Mouse (Mus musculus) spleen, embryonic (tissue): Measurements from ENCODE around the gene C5ar2.

Source experiments
- CTCF ChIA-PET: fragments of 350-600 bp; sonication (Branson Sonifier 250); formaldehyde crosslinking; loops from one replicate; lab custom pipeline; 2022; lab: Charles Lee

Gene C5ar2

GRCm38 (mm10) chr7:16204791-16205190 lies 39.2 kb downstream of the C5ar2 start:
- CTCF ChIA-PET: interaction anchor here (0.5 kb wide), 1 partner anchor 240 kb away, joined by 4 read pairs; no protein-coding TSS in a partner anchor

DNA sequence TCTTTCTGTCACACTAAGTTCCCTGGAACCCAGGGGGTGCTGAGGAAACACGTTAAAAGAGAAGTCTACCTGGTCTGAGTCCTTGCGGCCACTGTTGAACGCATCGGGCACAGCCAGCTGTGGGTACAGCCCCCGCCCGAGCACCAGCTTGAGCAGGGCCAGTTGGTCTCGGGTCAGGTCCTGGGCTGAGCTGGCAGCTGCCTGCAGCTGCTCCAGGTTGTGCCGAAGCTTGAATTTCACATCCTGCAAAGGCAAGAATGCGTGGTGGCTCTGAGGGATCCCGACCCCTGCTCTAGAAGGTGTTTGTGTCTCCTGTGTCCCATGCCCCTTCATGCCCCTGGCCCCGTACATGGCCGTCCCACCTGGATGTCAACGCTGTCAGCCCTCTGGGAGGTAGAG lies 40.5 kb downstream of the C5ar2 start:
- CTCF ChIA-PET: no interaction called here

GRCm38 (mm10) chr7:16202756-16203504 lies 41.0 kb downstream of the C5ar2 start:
- CTCF ChIA-PET: interaction anchor here (0.5 kb wide), 1 partner anchor 18 kb away, joined by 4 read pairs; no protein-coding TSS in a partner anchor

DNA sequence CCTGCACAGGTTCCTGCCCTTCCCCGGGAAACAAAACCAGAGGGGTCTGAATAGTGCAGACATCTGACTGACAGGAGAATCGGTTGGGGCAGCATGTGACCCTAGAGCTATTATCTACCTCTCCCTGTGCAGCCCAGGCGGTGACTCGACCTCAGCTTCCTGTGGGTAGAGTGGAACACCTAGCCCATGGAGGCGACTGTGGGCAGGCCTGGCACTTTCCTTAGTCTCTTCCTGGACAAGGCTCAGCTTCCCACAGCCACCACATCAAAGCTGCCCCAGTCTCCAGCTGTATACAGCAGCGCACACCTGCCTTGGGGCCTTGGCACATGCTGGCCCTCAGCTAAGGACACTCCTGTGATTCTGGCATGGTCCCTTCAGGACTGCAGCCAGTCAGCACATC lies 42.8 kb downstream of the C5ar2 start:
- CTCF ChIA-PET: no interaction called here

DNA sequence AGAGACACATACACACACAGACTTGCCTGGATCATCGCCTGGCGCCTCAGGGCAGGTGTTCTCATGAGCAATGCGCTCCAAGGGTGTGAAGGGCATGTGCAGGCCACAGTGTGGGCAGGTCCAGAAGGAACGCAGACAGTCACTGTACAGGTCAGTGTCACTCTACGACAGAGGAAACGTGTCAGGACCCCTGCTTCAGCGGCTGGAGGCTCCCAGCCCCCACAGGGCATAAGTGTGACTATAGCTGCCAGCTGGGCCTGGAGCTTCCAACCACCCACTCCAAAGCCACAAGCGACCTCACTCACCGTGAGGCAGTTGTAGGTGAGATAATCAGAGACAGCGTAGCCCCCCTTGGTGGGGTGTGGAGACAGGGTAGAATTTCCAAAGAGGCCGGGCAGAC lies 45.4 kb downstream of the C5ar2 start:
- CTCF ChIA-PET: no interaction called here

DNA sequence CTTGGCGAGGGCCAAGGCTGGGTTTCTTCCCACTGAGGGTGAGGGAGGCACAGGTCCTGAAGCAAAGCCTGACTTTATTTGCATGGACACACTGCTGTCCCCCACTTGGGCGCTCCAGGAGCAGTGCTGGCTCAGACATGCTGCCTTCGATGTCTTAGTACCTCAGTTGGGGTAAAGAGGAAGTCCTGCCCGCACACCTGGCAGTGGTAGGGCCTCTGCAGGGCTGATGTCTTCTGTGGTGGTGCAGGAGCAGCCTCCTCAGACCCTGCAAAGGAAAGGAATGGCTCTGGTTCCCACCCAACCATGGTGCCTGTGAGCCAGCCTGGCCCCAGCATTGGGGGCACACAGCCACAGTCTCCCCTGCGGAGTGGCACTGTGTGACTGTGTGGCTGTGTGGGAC lies 46.8 kb downstream of the C5ar2 start:
- CTCF ChIA-PET: no interaction called here

- CTCF ChIA-PET: no interaction called here
Observed at GRCm38 (mm10) chr7:16196616-16197015, 47.3 kb downstream of the C5ar2 start.

DNA sequence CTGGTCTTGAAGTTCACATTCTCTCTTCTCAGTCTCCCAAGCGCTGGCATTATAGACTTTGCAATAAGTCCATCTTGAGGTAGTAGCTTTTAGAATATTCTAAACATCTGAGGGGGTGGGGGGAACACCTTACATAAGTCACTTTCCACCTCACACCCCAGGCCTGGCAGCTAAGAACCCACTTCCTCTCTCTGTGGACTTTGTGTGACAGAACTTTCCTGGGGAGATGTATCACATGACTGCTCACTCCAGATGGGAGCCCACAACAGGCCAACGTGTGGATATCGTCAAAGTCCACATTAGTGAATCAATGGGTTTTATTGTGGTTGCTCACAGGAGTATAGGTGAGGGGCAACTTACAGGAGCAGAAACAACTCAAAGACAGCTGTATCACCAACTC lies 50.3 kb downstream of the C5ar2 start:
- CTCF ChIA-PET: interaction anchor here (0.6 to 1.3 kb wide), 3 partner anchors 13 to 36 kb away, joined by 3 read pairs; no protein-coding TSS in a partner anchor

- CTCF ChIA-PET: interaction anchor here (0.7 to 1.0 kb wide), 2 partner anchors 29 to 71 kb away, joined by 3 to 5 read pairs; no protein-coding TSS in a partner anchor
Observed at GRCm38 (mm10) chr7:16192315-16192714, 51.6 kb downstream of the C5ar2 start.

DNA sequence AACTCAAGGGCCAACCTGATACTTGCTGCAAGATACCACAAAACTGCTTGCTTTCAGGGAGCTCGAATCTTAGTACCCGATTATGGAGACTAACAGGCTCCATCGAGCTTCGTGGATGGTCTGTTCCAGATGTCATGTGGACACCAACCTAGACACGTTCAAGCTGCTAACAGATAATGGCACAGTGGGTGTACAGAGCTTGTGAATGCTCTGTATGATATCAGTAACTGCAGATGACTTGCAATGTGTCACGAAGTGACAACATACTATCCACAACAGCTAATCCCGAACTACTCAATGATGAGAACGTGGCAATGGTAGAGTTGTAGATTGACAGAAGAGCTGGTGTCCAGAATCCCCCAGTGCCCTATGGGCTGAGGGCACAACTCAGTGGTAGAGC lies 56.5 kb downstream of the C5ar2 start:
- CTCF ChIA-PET: no interaction called here
